Mouse (Mus musculus): ENCODE measurements around the gene Cxcr4. TPM values are rescaled to one million over a fixed set of nuclear protein-coding genes. Genes with fewer than 3 reads are reported as not detected.

The Cxcr4 gene
- total RNA-seq, 2 experiments from 2014 or later, result 35.9 to 37.7 TPM

Other genes with a start within 250 kb of the Cxcr4 start
- gene Mcm6, start 232.6 kb downstream of the Cxcr4 start, total RNA-seq (2021), result 100 to 1,000 TPM in 1 of 2 experiments, 10 to 100 TPM in 1; 97.9 to 111 TPM
- gene Dars, start 174.9 kb downstream of the Cxcr4 start, total RNA-seq (2021), result 10 to 100 TPM; 89.4 to 96.5 TPM

Measured in adrenal gland, postnatal 4 days (tissue).